Mouse (Mus musculus) lung, embryonic 16.5 days (tissue): ENCODE data around the gene Plin5. TPM values are rescaled to one million over a fixed set of nuclear protein-coding genes. Genes with fewer than 3 reads are reported as not detected.
"Not testable (repeated sequence)": the region's sequence is repeated elsewhere in the genome, so short reads cannot be mapped to it uniquely, and the experiment has no call there.

Experiments used
- ATAC-seq: fragments of 200-750 bp; cut with Nextera tagmentation; 2 replicates; pipeline ENCODE4 v1.8.0; 2017; ENCODE audit warnings: low read depth, mild to moderate bottlenecking, moderate library complexity
- H3K27ac ChIP-seq: fragments of 300-500 bp; sonication (generic); 2 replicates; pipeline ENCODE4 v1.5.1; 2014; ENCODE audit warnings: mild to moderate bottlenecking, control low read depth, low read length
- H3K27me3 ChIP-seq: fragments of 300-500 bp; sonication (generic); 2 replicates; pipeline ENCODE4 v1.6.1; 2014; ENCODE audit warnings: low read depth, low read length, mixed read lengths; ENCODE audit not compliant: control insufficient read depth, insufficient read depth
- H3K36me3 ChIP-seq: fragments of 300-500 bp; sonication (generic); 2 replicates; pipeline ENCODE4 v1.6.1; 2014; ENCODE audit warnings: low read length; ENCODE audit not compliant: control insufficient read depth, insufficient read depth
- H3K4me1 ChIP-seq: fragments of 300-500 bp; sonication (generic); replicated peaks from 2 replicates; pipeline ENCODE4 v1.6.1; 2014; ENCODE audit warnings: low read length, mixed read lengths; ENCODE audit not compliant: control insufficient read depth, insufficient read depth
- H3K4me2 ChIP-seq: fragments of 300-500 bp; sonication (generic); 2 replicates; pipeline ENCODE4 v1.6.1; 2014; ENCODE audit warnings: low read depth, low read length, control low read depth
- H3K4me3 ChIP-seq: fragments of 300-500 bp; sonication (generic); 2 replicates; pipeline ENCODE4 v1.5.1; 2014; ENCODE audit warnings: mild to moderate bottlenecking, low read length, control low read depth
- H3K9ac ChIP-seq: fragments of 300-500 bp; sonication (generic); 2 replicates; pipeline ENCODE4 v1.6.1; 2014; ENCODE audit warnings: low read length, control low read depth
- H3K9me3 ChIP-seq: fragments of 300-500 bp; sonication (generic); 2 replicates; pipeline ENCODE4 v1.6.1; 2016; ENCODE audit warnings: low read length; ENCODE audit not compliant: control insufficient read depth
- WGBS: fragments of 180-500 bp; shearing (Covaris S2); extraction: QIAGEN DNeasy Blood & Tissue Kit; methylation state at CpG from one replicate; pipeline ENCODE4 v1.1.7; 2014; 5-methylcytosine and 5-hydroxymethylcytosine counted together
- polyA plus RNA-seq: library from polyadenylated mRNA; unstranded; fragments of >200 nt; fragmentation: Nextera tagmentation; extraction: Ambion mirVana; gene quantifications from 2 replicates; pipeline ENCODE4 v1.2.1, GENCODE M21; 2015

Plin5 gene
- polyA plus RNA-seq, 1 experiment from 2014 or later: 1.3 TPM

DNA sequence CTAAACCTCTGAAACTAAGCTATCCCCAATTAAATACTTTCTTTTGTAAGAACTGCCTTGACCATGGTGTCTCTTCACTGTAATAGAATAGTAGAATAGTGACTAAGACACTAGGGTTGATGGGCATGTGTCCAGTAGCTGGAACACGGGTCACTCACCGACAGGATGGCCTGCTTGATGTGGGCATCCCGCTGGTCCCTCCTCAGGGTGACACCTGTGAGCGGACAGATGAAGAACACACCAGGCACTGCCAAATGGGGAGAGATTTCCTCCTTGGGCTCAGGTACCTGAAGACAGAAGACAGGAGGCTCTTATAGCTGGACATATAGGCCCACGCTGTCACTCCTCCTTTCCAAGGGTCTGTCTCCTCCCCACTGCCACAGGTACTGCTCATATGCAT lies 45.2 kb downstream of the Plin5 start:
- H3K4me3 ChIP-seq: no peak overlapping the region
- no peak for ATAC-seq
- 86% methylated on average over 5 of the region's 5 CpGs for WGBS

DNA sequence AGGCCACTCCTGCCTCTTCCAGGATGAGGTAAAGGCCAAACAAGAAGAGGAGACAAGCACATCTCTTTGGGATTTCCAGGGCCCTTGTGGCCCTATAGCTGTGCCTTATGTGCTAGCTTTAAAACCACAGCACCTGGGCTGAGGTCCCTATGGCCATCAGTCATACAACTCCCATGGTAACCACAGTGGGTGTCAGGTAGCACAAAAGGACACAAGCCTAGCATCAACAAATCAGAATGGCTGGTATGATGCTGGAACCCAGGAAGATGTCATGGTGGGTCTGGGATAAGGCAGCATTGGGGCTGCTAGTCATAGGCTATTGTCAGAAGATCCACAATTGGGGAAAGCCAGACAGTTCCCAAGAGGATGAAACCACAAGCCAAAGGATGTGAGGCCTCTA lies 46.3 kb downstream of the Plin5 start:
- no peak for ATAC-seq
- Histone ChIP-seq H3K4me1 (peaks cover 13% of the 10 kb centered on the region), H3K4me3 (no peak overlapping the region), H3K27me3 (no peaks in the 10 kb centered on the region), H3K36me3 (peaks cover 53% of the 10 kb centered on the region), H3K9me3 (no peaks in the 10 kb centered on the region), H3K27ac (no peak overlapping the region), H3K4me2 (no peak overlapping the region), H3K9ac (no peak overlapping the region)

More for the DNA sequence above, 45.2 kb downstream of the Plin5 start:
- no peaks in the 10 kb centered on the region for H3K27me3 ChIP-seq
- no peak overlapping the region for H3K27ac ChIP-seq
- H3K36me3 ChIP-seq: peaks cover 44% of the 10 kb centered on the region
- peaks cover 13% of the 10 kb centered on the region for H3K4me1 ChIP-seq
- H3K4me2 ChIP-seq: no peak overlapping the region
- no peak overlapping the region for H3K9ac ChIP-seq
- no peaks in the 10 kb centered on the region for H3K9me3 ChIP-seq

DNA sequence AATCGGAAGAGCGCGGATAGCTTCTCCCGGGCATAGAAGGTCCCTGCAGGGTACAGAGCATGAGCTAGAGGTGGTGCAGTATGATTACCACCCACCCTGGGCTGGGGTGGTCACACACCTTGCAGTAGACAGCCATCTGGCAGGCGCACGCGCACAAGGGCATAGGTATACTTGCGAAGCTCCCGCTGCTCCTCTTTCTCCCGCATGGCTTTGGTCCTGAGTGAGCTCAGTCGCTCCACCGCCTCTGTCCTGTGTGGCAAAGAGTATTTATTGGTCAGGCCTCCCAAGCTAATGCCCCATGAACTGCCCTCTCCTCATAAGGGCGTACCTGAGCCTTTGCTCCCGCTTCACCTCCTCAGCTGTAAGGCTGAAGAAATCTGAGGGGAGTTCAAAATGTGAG lies 48.3 kb downstream of the Plin5 start:
- peaks cover 4% of the 10 kb centered on the region; the same call in 1 of the 2 replicates for H3K4me1 ChIP-seq
- no peak overlapping the region for H3K4me2 ChIP-seq
- H3K36me3 ChIP-seq: peaks cover 71% of the 10 kb centered on the region
- H3K9me3 ChIP-seq: no peaks in the 10 kb centered on the region
- WGBS: 92% methylated on average over 14 of the region's 14 CpGs
- no peak for ATAC-seq
- no peak overlapping the region for H3K9ac ChIP-seq
- H3K4me3 ChIP-seq: no peak overlapping the region
- H3K27ac ChIP-seq: no peak overlapping the region
- H3K27me3 ChIP-seq: no peaks in the 10 kb centered on the region

- Histone ChIP-seq H3K27me3 (no peaks in the 10 kb centered on the region), H3K4me2 (no peak overlapping the region), H3K27ac (no peak overlapping the region), H3K4me3 (no peak overlapping the region), H3K4me1 (no peaks in the 10 kb centered on the region), H3K9me3 (no peaks in the 10 kb centered on the region), H3K9ac (no peak overlapping the region), H3K36me3 (peaks cover 92% of the 10 kb centered on the region)
- ATAC-seq: no peak
Observed at GRCm38 (mm10) chr17:56066451-56066850, 50.9 kb downstream of the Plin5 start.

DNA sequence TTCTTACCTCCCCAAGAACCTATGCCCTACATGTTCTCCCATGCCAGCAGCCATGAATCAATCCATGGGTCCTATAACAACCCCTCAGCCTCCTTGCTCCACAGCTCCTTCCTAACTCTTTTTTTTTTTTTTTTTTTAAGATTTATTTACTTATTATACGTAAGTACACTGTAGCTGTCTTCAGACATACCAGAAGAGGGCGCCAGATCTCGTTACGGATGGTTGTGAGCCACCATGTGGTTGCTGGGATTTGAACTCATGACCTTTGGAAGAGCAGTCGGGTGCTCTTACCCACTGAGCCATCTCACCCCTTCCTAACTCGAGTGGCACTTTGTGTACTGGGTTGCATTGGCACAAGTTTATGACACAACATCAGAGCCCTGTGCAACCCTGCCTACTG lies 51.7 kb downstream of the Plin5 start:
- not testable (repeated sequence) for H3K9ac ChIP-seq, H3K9me3 ChIP-seq, ATAC-seq, H3K27me3 ChIP-seq, H3K4me3 ChIP-seq, H3K4me1 ChIP-seq, H3K4me2 ChIP-seq, H3K27ac ChIP-seq
- 73% methylated on average over 6 of the region's 6 CpGs for WGBS
- H3K36me3 ChIP-seq: peaks cover 93% of the 10 kb centered on the region

- WGBS: 91% methylated on average over 7 of the region's 7 CpGs
- no peak overlapping the region for H3K4me2 ChIP-seq
- ATAC-seq: no peak
- no peaks in the 10 kb centered on the region for H3K9me3 ChIP-seq
- no peak overlapping the region for H3K4me3 ChIP-seq
- no peak overlapping the region for H3K9ac ChIP-seq
- peaks cover 80% of the 10 kb centered on the region for H3K36me3 ChIP-seq
- no peak overlapping the region for H3K27ac ChIP-seq
- H3K27me3 ChIP-seq: no peaks in the 10 kb centered on the region
- H3K4me1 ChIP-seq: no peaks in the 10 kb centered on the region
Observed at GRCm38 (mm10) chr17:56062081-56062480, 55.3 kb downstream of the Plin5 start.

Other genes starting within 250 kb of the Plin5 start
- 9.1 and 10.7 TPM in 2 replicates for gene Zfp119a, start 238.7 kb downstream of the Plin5 start, polyA plus RNA-seq
- 15.4 and 17.3 TPM in 2 replicates for gene Zfp959, start 225.5 kb downstream of the Plin5 start, polyA plus RNA-seq
- gene Zfp119b, start 168.1 kb downstream of the Plin5 start, polyA plus RNA-seq: 6.1 and 8.3 TPM in 2 replicates
- 2.0 and 2.8 TPM in 2 replicates for gene Ebi3, start 165.0 kb downstream of the Plin5 start, polyA plus RNA-seq
- 25.5 and 27.3 TPM in 2 replicates for gene Yju2, start 158.5 kb downstream of the Plin5 start, polyA plus RNA-seq
- gene Shd, start 147.1 kb downstream of the Plin5 start, polyA plus RNA-seq: 6.8 and 7.3 TPM in 2 replicates
- 4.5 and 6.8 TPM in 2 replicates for gene Fsd1, start 131.1 kb downstream of the Plin5 start, polyA plus RNA-seq
- 25.4 and 27.9 TPM in 2 replicates for gene Stap2, start 112.0 kb downstream of the Plin5 start, polyA plus RNA-seq
- gene Mpnd, start 111.9 kb downstream of the Plin5 start, polyA plus RNA-seq: 80.1 and 86.2 TPM in 2 replicates
- gene Sh3gl1, start 81.0 kb downstream of the Plin5 start, polyA plus RNA-seq: 158 and 166 TPM in 2 replicates
- 23.8 and 24.0 TPM in 2 replicates for gene Chaf1a, start 77.2 kb downstream of the Plin5 start, polyA plus RNA-seq
- 38.8 and 41.6 TPM in 2 replicates for gene Ubxn6, start 42.6 kb downstream of the Plin5 start, polyA plus RNA-seq
- 95.2 and 96.7 TPM in 2 replicates for gene Hdgfl2, start 38.0 kb downstream of the Plin5 start, polyA plus RNA-seq
- gene Plin4, start 7.8 kb downstream of the Plin5 start, polyA plus RNA-seq: 0.15 and 0.28 TPM in 2 replicates
- gene Lrg1, start 4.4 kb upstream of the Plin5 start, polyA plus RNA-seq: 0.59 and 1.4 TPM in 2 replicates
- gene Sema6b, start 22.7 kb upstream of the Plin5 start, polyA plus RNA-seq: 1.2 and 1.7 TPM in 2 replicates
- gene Tnfaip8l1, start 44.9 kb upstream of the Plin5 start, polyA plus RNA-seq: 15.5 and 17.3 TPM in 2 replicates
- 93.0 and 110 TPM in 2 replicates for gene Mydgf, start 66.3 kb upstream of the Plin5 start, polyA plus RNA-seq
- gene Dpp9, start 101.3 kb upstream of the Plin5 start, polyA plus RNA-seq: 38.7 and 41.4 TPM in 2 replicates
- gene Fem1a, start 139.2 kb upstream of the Plin5 start, polyA plus RNA-seq: 11.0 and 12.1 TPM in 2 replicates
- 5.5 and 5.7 TPM in 2 replicates for gene Ticam1, start 159.2 kb upstream of the Plin5 start, polyA plus RNA-seq
- gene Plin3, start 175.3 kb upstream of the Plin5 start, polyA plus RNA-seq: 87.5 and 90.2 TPM in 2 replicates
- not detected in 2 replicates for gene Arrdc5, start 182.7 kb upstream of the Plin5 start, polyA plus RNA-seq
- gene Uhrf1, start 185.7 kb upstream of the Plin5 start, polyA plus RNA-seq: 124 and 130 TPM in 2 replicates
- gene Kdm4b, start 208.5 kb upstream of the Plin5 start, polyA plus RNA-seq: 26.6 and 28.4 TPM in 2 replicates